Mouse (Mus musculus) liver, embryonic 11.5 days (tissue): ENCODE measurements at regions not wholly inside any gene's neighbourhood (a gene's known extent, or its start where the extent isn't known, plus 50 kb on each side); places are given as distances from the start of the nearest gene placed in this dataset.
A peak's percentile ranks its signal among the peaks of the same experiment; 100 is the strongest.

ENCODE experiments used
- ATAC-seq: fragments of 200-750 bp; cut with Nextera tagmentation; replicated peaks from 2 replicates; pipeline ENCODE4 v1.8.0; 2017; ENCODE audit warnings: moderate number of reproducible peaks, mild to moderate bottlenecking, moderate TSS enrichment, moderate library complexity; ENCODE audit not compliant: low FRiP score
- DNase-seq: peaks from one replicate; pipeline ENCODE4 v3.0.0-alpha.2; 2017; ENCODE audit warnings: low spot score
- H3K27ac ChIP-seq: fragments of 300-500 bp; sonication (generic); 2 replicates; pipeline ENCODE4 v1.5.1; 2014; ENCODE audit warnings: mild to moderate bottlenecking, low read depth, low read length, control low read depth
- H3K27me3 ChIP-seq: fragments of 300-500 bp; sonication (generic); replicated peaks from 2 replicates; pipeline ENCODE4 v1.6.1; 2014; ENCODE audit warnings: low read length, mixed read lengths; ENCODE audit not compliant: control insufficient read depth, insufficient read depth
- H3K36me3 ChIP-seq: fragments of 300-500 bp; sonication (generic); 2 replicates; pipeline ENCODE4 v1.6.1; 2014; ENCODE audit warnings: mild to moderate bottlenecking, low read length, moderate library complexity, mixed read lengths; ENCODE audit not compliant: control insufficient read depth, insufficient read depth
- H3K4me1 ChIP-seq: fragments of 300-500 bp; sonication (generic); replicated peaks from 2 replicates; pipeline ENCODE4 v1.6.1; 2014; ENCODE audit warnings: low read length, mixed read lengths; ENCODE audit not compliant: control insufficient read depth, insufficient read depth
- H3K4me2 ChIP-seq: fragments of 300-500 bp; sonication (generic); 2 replicates; pipeline ENCODE4 v1.6.1; 2014; ENCODE audit warnings: mild to moderate bottlenecking, control low read depth, moderate library complexity
- H3K4me3 ChIP-seq: fragments of 300-500 bp; sonication (generic); 2 replicates; pipeline ENCODE4 v1.5.1; 2014; ENCODE audit warnings: low read depth, low read length, control low read depth
- H3K9ac ChIP-seq: fragments of 300-500 bp; sonication (generic); 2 replicates; pipeline ENCODE4 v1.6.1; 2014; ENCODE audit warnings: low read depth, low read length, control low read depth
- H3K9me3 ChIP-seq: fragments of 300-500 bp; sonication (generic); 2 replicates; pipeline ENCODE4 v1.6.1; 2016; ENCODE audit warnings: low read length, inconsistent platforms, mixed read lengths; ENCODE audit not compliant: control insufficient read depth
- WGBS: fragments of 180-500 bp; shearing (Covaris S2); extraction: QIAGEN DNeasy Blood & Tissue Kit; methylation state at CpG from one replicate; pipeline ENCODE4 v1.1.7; 2014; 5-methylcytosine and 5-hydroxymethylcytosine counted together

DNA sequence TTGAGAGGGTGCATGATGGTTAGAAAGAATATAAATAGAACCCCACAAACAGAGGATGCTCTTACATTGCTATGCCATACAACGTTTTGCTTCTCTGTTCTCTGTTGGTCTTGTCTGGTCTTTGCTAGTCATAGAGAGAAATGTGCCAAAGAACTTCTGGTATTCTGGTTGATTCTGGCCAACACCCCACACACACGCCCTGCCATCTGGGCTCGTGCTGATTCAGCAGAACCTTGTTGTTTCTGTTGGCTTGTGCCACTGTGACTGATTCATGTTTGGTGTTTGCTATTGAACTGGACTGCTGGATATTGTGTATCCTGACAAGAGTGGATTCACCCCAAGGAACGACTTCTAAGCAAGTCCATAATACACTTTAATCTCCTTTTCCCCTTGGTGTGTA is 126.0 kb upstream of the Rasa1 start:
- DNase-seq (no peak), ATAC-seq (no peak)
- Histone ChIP-seq H3K9me3 (no peaks in the 10 kb centered on the region), H3K27ac (no peak overlapping the region), H3K36me3 (no peaks in the 10 kb centered on the region), H3K4me3 (no peak overlapping the region), H3K4me2 (no peak overlapping the region), H3K9ac (no peak overlapping the region), H3K27me3 (no peaks in the 10 kb centered on the region), H3K4me1 (no peaks in the 10 kb centered on the region)
- 82% methylated on average over 4 of the region's 4 CpGs for WGBS

DNA sequence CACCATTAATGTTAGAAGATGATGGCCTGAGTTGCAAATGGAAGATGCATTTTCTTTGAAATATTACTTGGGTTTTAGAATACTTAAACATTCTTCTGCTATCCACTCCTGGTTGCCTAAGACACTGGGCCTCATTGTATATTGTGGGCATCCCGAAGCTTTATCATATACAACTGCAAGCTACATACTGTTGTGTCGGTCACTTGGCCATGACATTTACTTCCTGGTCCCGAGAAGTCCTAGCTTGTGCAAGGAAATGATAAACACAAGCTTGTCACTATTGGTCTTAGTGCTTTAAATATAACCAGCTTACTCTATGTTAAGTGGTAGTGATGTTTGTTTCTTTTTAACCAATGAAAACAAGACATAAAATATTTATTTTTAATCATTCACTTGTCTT is 122.4 kb upstream of the Rasa1 start:
- no peak overlapping the region for H3K9ac ChIP-seq
- H3K4me1 ChIP-seq, result no peaks in the 10 kb centered on the region
- no peak overlapping the region for H3K4me3 ChIP-seq
- no peak overlapping the region for H3K4me2 ChIP-seq
- H3K9me3 ChIP-seq, result no peaks in the 10 kb centered on the region
- 45% methylated on average over 3 of the region's 3 CpGs for WGBS
- DNase-seq (no peak), ATAC-seq (peak; percentile 72)
- H3K27ac ChIP-seq, result no peak overlapping the region
- H3K27me3 ChIP-seq, result no peaks in the 10 kb centered on the region
- no peaks in the 10 kb centered on the region for H3K36me3 ChIP-seq

DNA sequence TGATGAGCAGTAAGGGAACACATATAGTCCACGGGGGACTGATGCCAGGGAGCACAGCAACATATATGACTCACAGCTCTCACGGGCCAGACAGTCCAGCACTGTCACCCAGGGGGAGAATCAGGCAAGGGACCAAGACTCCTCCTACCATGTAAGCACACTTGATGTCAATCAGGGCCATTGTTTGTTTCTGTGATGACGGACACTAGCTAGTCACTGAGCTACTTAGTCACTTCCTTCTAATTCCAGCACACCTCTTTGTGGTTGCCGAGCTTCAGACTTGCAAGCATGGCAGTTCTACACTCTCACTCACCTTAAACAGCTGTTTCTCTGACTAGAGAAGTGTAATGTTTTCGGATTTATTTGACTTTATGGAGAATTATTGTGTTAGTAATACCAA is 109.9 kb upstream of the Rasa1 start:
- 58% methylated on average over 5 of the region's 5 CpGs for WGBS
- H3K27me3 ChIP-seq, result no peaks in the 10 kb centered on the region
- H3K4me1 ChIP-seq, result no peaks in the 10 kb centered on the region
- no peaks in the 10 kb centered on the region for H3K36me3 ChIP-seq
- no peak overlapping the region for H3K9ac ChIP-seq
- no peak for DNase-seq
- no peak for ATAC-seq
- no peaks in the 10 kb centered on the region for H3K9me3 ChIP-seq
- H3K4me2 ChIP-seq, result no peak overlapping the region
- H3K27ac ChIP-seq, result no peak overlapping the region
- H3K4me3 ChIP-seq, result no peak overlapping the region

DNA sequence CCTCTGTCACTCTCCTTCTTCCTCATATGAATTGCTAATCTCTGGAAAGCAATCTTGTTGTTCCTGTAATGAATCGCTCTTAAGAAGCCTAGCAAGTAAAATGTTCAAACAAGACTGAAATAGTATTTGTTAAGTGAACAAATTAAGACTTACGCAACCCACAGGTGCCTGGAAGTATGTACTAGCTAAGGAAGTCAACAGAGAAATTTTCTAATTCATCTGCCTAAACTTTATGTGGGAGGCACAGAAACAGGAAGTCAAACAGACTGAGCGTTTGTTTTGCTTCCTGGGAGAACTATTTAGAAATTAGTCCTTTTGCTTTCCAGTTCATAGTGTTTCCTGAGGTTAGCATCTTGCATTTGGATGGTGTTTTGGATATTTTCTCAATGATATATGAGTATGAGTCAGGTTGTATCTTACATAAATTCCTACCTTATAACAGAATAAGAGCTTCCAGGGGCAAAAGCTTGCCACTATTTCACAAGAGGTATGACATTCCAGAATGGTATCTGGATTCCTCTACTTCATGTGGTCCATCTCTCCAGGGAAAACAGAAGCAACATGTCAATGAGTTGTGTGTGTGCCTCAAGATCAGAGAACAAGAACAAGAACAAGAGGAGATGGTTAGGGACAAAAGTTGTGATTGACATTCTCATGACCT is 87.5 kb upstream of the Rasa1 start:
- WGBS, result 65% methylated on average over 3 of the region's 3 CpGs
- Histone ChIP-seq H3K4me2 (no peak overlapping the region), H3K4me3 (no peak overlapping the region), H3K9ac (no peak overlapping the region), H3K36me3 (no peaks in the 10 kb centered on the region), H3K9me3 (no peaks in the 10 kb centered on the region), H3K27ac (no peak overlapping the region), H3K27me3 (no peaks in the 10 kb centered on the region), H3K4me1 (no peaks in the 10 kb centered on the region)
- no peak for DNase-seq
- ATAC-seq, result no peak

DNA sequence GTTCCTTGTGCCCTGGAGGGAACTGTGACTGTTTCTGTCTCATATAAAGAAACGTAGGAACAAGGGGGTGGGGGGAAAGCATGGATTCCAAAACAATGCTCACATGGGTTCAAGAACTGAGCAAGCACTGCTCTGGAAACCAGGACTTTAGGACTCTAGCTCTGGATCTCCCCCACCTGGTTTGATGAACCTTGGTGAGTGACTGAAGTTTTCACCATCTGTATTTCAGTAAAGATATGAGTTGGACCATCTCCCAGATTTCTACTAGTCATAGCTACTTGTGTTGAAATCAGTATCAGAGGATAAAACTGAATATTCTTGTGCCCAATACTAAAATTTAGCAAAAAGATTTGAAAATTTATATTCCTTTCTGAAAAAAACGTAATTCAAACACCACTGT is 70.7 kb upstream of the Rasa1 start:
- no peak for DNase-seq
- H3K4me1 ChIP-seq, result no peaks in the 10 kb centered on the region
- no peak overlapping the region for H3K9ac ChIP-seq
- H3K27me3 ChIP-seq, result no peaks in the 10 kb centered on the region
- ATAC-seq, result no peak
- H3K4me2 ChIP-seq, result no peak overlapping the region
- H3K9me3 ChIP-seq, result no peaks in the 10 kb centered on the region
- H3K4me3 ChIP-seq, result no peak overlapping the region
- WGBS, result 64% methylated on average over 2 of the region's 2 CpGs
- no peak overlapping the region for H3K27ac ChIP-seq
- no peaks in the 10 kb centered on the region for H3K36me3 ChIP-seq

DNA sequence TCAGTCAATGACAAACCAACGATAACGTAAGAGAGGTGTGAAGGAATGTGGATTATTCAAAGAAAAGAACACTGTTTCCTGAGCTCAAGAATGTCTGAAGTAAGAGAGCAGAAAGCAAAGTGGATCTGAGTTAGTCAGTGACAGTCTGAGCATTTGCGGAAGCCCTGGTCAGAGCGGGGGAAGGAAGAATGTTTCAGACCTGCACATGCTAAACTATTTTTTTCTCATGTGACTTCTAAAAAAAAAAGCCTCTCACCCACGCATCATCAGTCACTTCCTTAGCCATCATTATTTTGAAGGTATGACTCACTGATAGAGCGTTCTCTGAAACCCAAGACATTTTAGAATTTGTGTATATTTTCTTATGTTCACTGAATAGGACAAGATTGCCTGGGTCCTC is 70.2 kb upstream of the Rasa1 start:
- H3K9me3 ChIP-seq, result no peaks in the 10 kb centered on the region

DNA sequence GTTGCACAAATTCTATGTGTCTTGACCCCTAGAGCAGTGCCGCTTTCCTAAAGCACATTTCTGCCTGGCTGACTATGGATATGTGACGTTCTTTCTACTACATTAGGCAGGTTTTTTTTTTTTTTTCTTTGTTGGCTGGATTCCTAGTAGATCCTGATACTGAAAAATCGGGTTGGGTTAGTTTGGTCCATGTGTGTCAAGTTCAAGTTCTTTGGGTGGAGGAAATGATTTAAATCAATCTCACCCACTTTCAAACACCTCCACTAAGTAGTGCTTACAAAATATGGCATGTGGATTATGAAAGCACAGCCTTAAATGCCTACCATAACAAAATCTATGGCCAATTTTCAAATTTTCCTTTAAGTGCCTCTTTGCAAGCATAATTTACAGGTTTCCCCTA is 63.1 kb upstream of the Rasa1 start:
- no peaks in the 10 kb centered on the region for H3K4me1 ChIP-seq

More for the DNA sequence above, 70.2 kb upstream of the Rasa1 start:
- Histone ChIP-seq H3K27me3 (no peaks in the 10 kb centered on the region), H3K4me2 (no peak overlapping the region), H3K4me1 (no peaks in the 10 kb centered on the region), H3K27ac (no peak overlapping the region), H3K36me3 (no peaks in the 10 kb centered on the region), H3K4me3 (no peak overlapping the region), H3K9ac (no peak overlapping the region)
- ATAC-seq, result no peak
- DNase-seq, result no peak
- WGBS, result 81% methylated on average over 6 of the region's 6 CpGs

More for the DNA sequence above, 63.1 kb upstream of the Rasa1 start:
- Histone ChIP-seq H3K27me3 (no peaks in the 10 kb centered on the region), H3K4me2 (no peak overlapping the region), H3K9me3 (no peaks in the 10 kb centered on the region), H3K4me3 (no peak overlapping the region), H3K27ac (no peak overlapping the region), H3K9ac (no peak overlapping the region), H3K36me3 (no peaks in the 10 kb centered on the region)
- no peak for DNase-seq
- ATAC-seq, result no peak
- WGBS, result 83% methylated on average over 3 of the region's 3 CpGs
